In the genomic region with DNA sequence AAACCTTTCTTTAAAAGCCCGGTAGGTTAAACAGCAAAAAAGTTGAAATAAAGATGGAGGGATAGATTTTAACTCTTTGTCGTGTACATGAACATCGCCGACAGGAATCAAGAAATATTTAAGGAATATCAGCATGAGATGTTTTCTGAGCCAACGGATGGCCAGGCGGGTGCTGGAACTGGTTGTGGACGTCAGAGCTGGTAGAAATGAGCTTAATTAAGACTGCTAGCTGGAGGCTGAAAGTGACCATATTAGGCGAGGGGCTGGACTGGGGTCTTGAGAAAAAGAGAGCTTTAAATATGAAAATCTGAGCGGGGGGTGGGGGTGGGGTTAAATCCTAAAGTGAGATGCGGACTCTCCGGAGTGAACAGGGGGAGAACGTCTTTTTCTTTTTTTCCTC, we compare ENCODE assay signal across 7 mouse cellular contexts. TPM values are rescaled to one million over a fixed set of nuclear protein-coding genes. Genes with fewer than 3 reads are reported as not detected.
DNase-seq lines count a peak whose midpoint lies in the region; ATAC-seq and TF ChIP-seq lines count a peak whose summit lies in the region.

No protein-coding gene starts in this region.

- H3K9ac ChIP-seq in embryonic facial prominence, embryonic 12.5 days = peak overlapping the region; percentile 68
- H3K9ac ChIP-seq in intestine, postnatal 0 days (ENCODE audit: low read depth, low read length) = peak overlapping the region; percentile 76
- H3K9ac ChIP-seq in midbrain, embryonic 14.5 days (replicated peaks; ENCODE audit: low read length) = peak overlapping the region; percentile 74

- H3K4me1 ChIP-seq in lung, adult 2 months (ENCODE audit: control insufficient read depth, insufficient read depth, low read length) = no peaks in the 10 kb centered on the region
- peaks cover 8% of the 10 kb centered on the region; the same call in 1 of the 2 replicates for H3K4me1 ChIP-seq in embryonic facial prominence, embryonic 12.5 days
- H3K4me1 ChIP-seq in intestine, postnatal 0 days (replicated peaks; ENCODE audit: control insufficient read depth, insufficient read depth, low read length) = no peaks in the 10 kb centered on the region
- H3K4me1 ChIP-seq in midbrain, embryonic 14.5 days (ENCODE audit: control insufficient read depth, insufficient read depth, low read length) = peaks cover 8% of the 10 kb centered on the region; the same call in 1 of the 2 replicates

- peak overlapping the region; percentile 92 for H3K4me2 ChIP-seq in embryonic facial prominence, embryonic 12.5 days (replicated peaks)
- H3K4me2 ChIP-seq in intestine, postnatal 0 days (replicated peaks; ENCODE audit: low read depth) = peak overlapping the region; percentile 95
- peak overlapping the region; percentile 94 for H3K4me2 ChIP-seq in midbrain, embryonic 14.5 days (ENCODE audit: low read length)

- no peaks in the 10 kb centered on the region for H3K9me3 ChIP-seq in embryonic facial prominence, embryonic 12.5 days
- no peaks in the 10 kb centered on the region for H3K9me3 ChIP-seq in intestine, postnatal 0 days (ENCODE audit: control insufficient read depth)
- no peaks in the 10 kb centered on the region for H3K9me3 ChIP-seq in midbrain, embryonic 14.5 days (ENCODE audit: control insufficient read depth, low read length)

- peak; percentile 23 for DNase-seq in lung, adult 2 months
- no peak for DNase-seq in lung, postnatal 25 days (ENCODE audit: low spot score)
- DNase-seq in midbrain, embryonic 14.5 days = peak; percentile 53
- DNase-seq in gastrocnemius, postnatal 14 days = no peak
- DNase-seq in frontal cortex, postnatal 36 days (ENCODE audit: low spot score in 2 of 2) = no peak

- peak overlapping the region; percentile 90 for H3K27ac ChIP-seq in embryonic facial prominence, embryonic 12.5 days
- H3K27ac ChIP-seq in intestine, postnatal 0 days (ENCODE audit: low read depth, low read length) = peak overlapping the region; percentile 96
- H3K27ac ChIP-seq in midbrain, embryonic 14.5 days (replicated peaks; ENCODE audit: low read depth, low read length) = peak overlapping the region; percentile 82

- intact Hi-C loops in gastrocnemius, postnatal 14 days (cut with DNase I; ENCODE audit: low total_unique reads) = no loop called here

- peak overlapping the region; percentile 80 for H3K4me3 ChIP-seq in lung, adult 2 months (replicated peaks; ENCODE audit: extremely low read depth, low read depth, low read length)
- H3K4me3 ChIP-seq in embryonic facial prominence, embryonic 12.5 days = peak overlapping the region; percentile 57
- peak overlapping the region; percentile 64 for H3K4me3 ChIP-seq in intestine, postnatal 0 days (ENCODE audit: low read depth, low read length)
- peak overlapping the region; percentile 55 for H3K4me3 ChIP-seq in midbrain, embryonic 14.5 days (replicated peaks; ENCODE audit: low read depth, low read length)

- H3K36me3 ChIP-seq in embryonic facial prominence, embryonic 12.5 days = no peaks in the 10 kb centered on the region
- no peaks in the 10 kb centered on the region for H3K36me3 ChIP-seq in intestine, postnatal 0 days (ENCODE audit: control insufficient read depth, insufficient read depth)
- H3K36me3 ChIP-seq in midbrain, embryonic 14.5 days (ENCODE audit: control insufficient read depth, insufficient read depth, low read length) = no peaks in the 10 kb centered on the region

- no peak for TF ChIP-seq POLR2A in lung, adult 2 months (IDR thresholded peaks at IDR 0.05; ENCODE audit: borderline replicate concordance, extremely low read depth, low read depth, low read length)

- WGBS in lung, adult 2 months = 5% methylated on average over 12 of the region's 12 CpGs
- 2% methylated on average over 12 of the region's 12 CpGs for WGBS in embryonic facial prominence, embryonic 12.5 days
- 5% methylated on average over 12 of the region's 12 CpGs for WGBS in intestine, postnatal 0 days
- 2% methylated on average over 12 of the region's 12 CpGs for WGBS in midbrain, embryonic 14.5 days

- no peak for TF ChIP-seq CTCF in lung, adult 2 months (IDR thresholded peaks at IDR 0.05; ENCODE audit: insufficient read depth, low read length)
- no peak for TF ChIP-seq CTCF in intestine, postnatal 0 days (IDR thresholded peaks at IDR 0.05; ENCODE audit: low read depth)

- no peak for ATAC-seq in embryonic facial prominence, embryonic 12.5 days (ENCODE audit: insufficient number of reproducible peaks, insufficient read depth, low FRiP score, low TSS enrichment)
- ATAC-seq in intestine, postnatal 0 days = no peak
- ATAC-seq in midbrain, embryonic 14.5 days (ENCODE audit: low FRiP score, low TSS enrichment) = no peak

- H3K27me3 ChIP-seq in embryonic facial prominence, embryonic 12.5 days = no peaks in the 10 kb centered on the region
- H3K27me3 ChIP-seq in intestine, postnatal 0 days (replicated peaks; ENCODE audit: control insufficient read depth, insufficient read depth, low read length) = no peaks in the 10 kb centered on the region
- no peaks in the 10 kb centered on the region for H3K27me3 ChIP-seq in midbrain, embryonic 14.5 days (ENCODE audit: control insufficient read depth, insufficient read depth, low read length)

RNA-seq across cellular contexts. Expression of a gene that starts 57.8 kb away (rescaled TPM):
- 55.5 and 85.0 TPM in 2 replicates for polyA plus RNA-seq in lung, adult 2 months (2012; rRNA removed)
- 507 and 513 TPM in 2 replicates for polyA plus RNA-seq in embryonic facial prominence, embryonic 12.5 days (2016; fragmentation: Nextera tagmentation; extraction: Ambion mirVana)
- polyA plus RNA-seq in intestine, postnatal 0 days (2015; fragmentation: Nextera tagmentation; extraction: Ambion mirVana) = 408 and 432 TPM in 2 replicates
- polyA plus RNA-seq in midbrain, embryonic 14.5 days (2014; fragmentation: Nextera tagmentation; extraction: Ambion mirVana) = 500 and 547 TPM in 2 replicates
- total RNA-seq in gastrocnemius, postnatal 14 days (2021) = 100 to 1,000 TPM; 106 to 113 TPM

Comparison
In these comparisons a context has a peak if more than half of its experiments do, and no peak if none do; other contexts are left out.
1. DNase-seq: peak in lung, adult 2 months (single experiment) and midbrain, embryonic 14.5 days (single experiment); none in lung, postnatal 25 days (single experiment), gastrocnemius, postnatal 14 days (single experiment) and frontal cortex, postnatal 36 days (0 of 2).
2. Peak in every context shown above with its lines, with median percentiles within 50 percentile points of each other: H3K4me3 ChIP-seq, H3K27ac ChIP-seq, H3K4me2 ChIP-seq and H3K9ac ChIP-seq.